Mouse (Mus musculus) forebrain, postnatal 0 days (tissue): Measurements from ENCODE around the gene Sf3a1. TPM values are rescaled to one million over a fixed set of nuclear protein-coding genes. Genes with fewer than 3 reads are reported as not detected.
A peak's percentile ranks its signal among the peaks of the same experiment; 100 is the strongest.

ENCODE experiments used
- ATAC-seq: fragments of 200-750 bp; cut with Nextera tagmentation; 2 replicates; pipeline ENCODE4 v1.8.0; 2017; ENCODE audit warnings: mild to moderate bottlenecking, moderate library complexity
- DNase-seq: peaks from one replicate; pipeline ENCODE4 v3.0.0-alpha.2; 2015
- H3K27ac ChIP-seq: fragments of 300-500 bp; sonication (generic); 2 replicates; pipeline ENCODE4 v1.5.1; 2014; ENCODE audit warnings: low read depth, mild to moderate bottlenecking, antibody characterized with exemption, low read length, moderate library complexity, mixed read lengths
- H3K27me3 ChIP-seq: fragments of 300-500 bp; sonication (generic); 2 replicates; pipeline ENCODE4 v1.6.1; 2014; ENCODE audit warnings: mild to moderate bottlenecking, low read length, mixed read lengths; ENCODE audit not compliant: insufficient read depth
- H3K36me3 ChIP-seq: fragments of 300-500 bp; sonication (generic); 2 replicates; pipeline ENCODE4 v1.6.1; 2014; ENCODE audit warnings: mild to moderate bottlenecking, moderate library complexity; ENCODE audit not compliant: insufficient read depth
- H3K4me1 ChIP-seq: fragments of 300-500 bp; sonication (generic); 2 replicates; pipeline ENCODE4 v1.6.1; 2014; ENCODE audit warnings: antibody characterized with exemption; ENCODE audit not compliant: insufficient read depth
- H3K4me2 ChIP-seq: fragments of 300-500 bp; sonication (generic); 2 replicates; pipeline ENCODE4 v1.6.1; 2014; ENCODE audit warnings: low read depth, mild to moderate bottlenecking, moderate library complexity
- H3K4me3 ChIP-seq: fragments of 300-500 bp; sonication (generic); 2 replicates; pipeline ENCODE4 v1.5.1; 2014; ENCODE audit warnings: low read depth, low read length, mixed read lengths
- H3K9ac ChIP-seq: fragments of 300-500 bp; sonication (generic); 2 replicates; pipeline ENCODE4 v1.6.1; 2014; ENCODE audit warnings: mild to moderate bottlenecking
- H3K9me3 ChIP-seq: fragments of 300-500 bp; sonication (generic); 2 replicates; pipeline ENCODE4 v1.6.1; 2016; ENCODE audit warnings: low read length
- CTCF ChIP-seq: sonication (generic); IDR thresholded peaks from 2 replicates; pipeline ENCODE4 v1.5.1; 2016; ENCODE audit warnings: antibody characterized with exemption, control low read depth, low read depth
- WGBS: fragments of 180-500 bp; shearing (Covaris S2); extraction: QIAGEN DNeasy Blood & Tissue Kit; methylation state at CpG from one replicate; pipeline ENCODE4 v1.1.7; 2014; 5-methylcytosine and 5-hydroxymethylcytosine counted together
- polyA plus RNA-seq: library from polyadenylated mRNA; unstranded; fragments of >200 nt; fragmentation: Nextera tagmentation; extraction: Ambion mirVana; gene quantifications from 2 replicates; pipeline ENCODE4 v1.2.1, GENCODE M21; 2015
- total RNA-seq: library from RNA; depleted of rRNA; stranded (reverse); fragments of >200 nt; gene quantifications from 2 replicates; pipeline ENCODE4 v1.2.3, GENCODE M21; 2014

Sf3a1 gene
- total and polyA plus RNA-seq, 2 experiments from 2014 or later, result 34.6 to 54.4 TPM

- Histone ChIP-seq H3K27ac (no peak overlapping the region), H3K9ac (no peak overlapping the region), H3K4me2 (no peak overlapping the region), H3K27me3 (no peaks in the 10 kb centered on the region; the same call in 1 of the 2 replicates), H3K4me1 (peaks cover 17% of the 10 kb centered on the region), H3K4me3 (no peak overlapping the region), H3K36me3 (no peaks in the 10 kb centered on the region; the same call in 1 of the 2 replicates), H3K9me3 (no peaks in the 10 kb centered on the region)
- DNase-seq (peak; percentile 11), ATAC-seq (no peak)
- 51% methylated on average over 11 of the region's 11 CpGs for WGBS
- TF ChIP-seq CTCF, result no peak
Measured at GRCm38 (mm10) chr11:4116458-4117141, 43.5 kb upstream of the Sf3a1 start.

GRCm38 (mm10) chr11:4117372-4118071, 42.6 kb upstream of the Sf3a1 start:
- Histone ChIP-seq H3K36me3 (no peaks in the 10 kb centered on the region; the same call in 1 of the 2 replicates), H3K27me3 (no peaks in the 10 kb centered on the region; the same call in 1 of the 2 replicates), H3K4me3 (peak overlapping the region; percentile 54), H3K9ac (peak overlapping the region; percentile 73), H3K27ac (no peak overlapping the region), H3K4me1 (peaks cover 17% of the 10 kb centered on the region), H3K4me2 (peak overlapping the region; percentile 97), H3K9me3 (no peaks in the 10 kb centered on the region)
- TF ChIP-seq CTCF, result no peak; the same call in 1 of the 2 replicates
- ATAC-seq, result peak; percentile 37; the same call in 1 of the 2 replicates
- 28% methylated on average over 3 of the region's 3 CpGs for WGBS
- peak; percentile 18 for DNase-seq

- Histone ChIP-seq H3K36me3 (no peaks in the 10 kb centered on the region; the same call in 1 of the 2 replicates), H3K4me2 (peak overlapping the region; percentile 97), H3K4me3 (peak overlapping the region; percentile 54), H3K27ac (no peak overlapping the region), H3K27me3 (no peaks in the 10 kb centered on the region; the same call in 1 of the 2 replicates), H3K9me3 (no peaks in the 10 kb centered on the region), H3K9ac (peak overlapping the region; percentile 73), H3K4me1 (peaks cover 17% of the 10 kb centered on the region)
- no peak for TF ChIP-seq CTCF
- ATAC-seq (peak; percentile 78), DNase-seq (peak; percentile 77)
- WGBS, result 3% methylated on average over 41 of the region's 41 CpGs
Measured at GRCm38 (mm10) chr11:4118081-4118921, 41.8 kb upstream of the Sf3a1 start.

- Histone ChIP-seq H3K4me2 (no peak overlapping the region), H3K9ac (no peak overlapping the region), H3K9me3 (no peaks in the 10 kb centered on the region), H3K36me3 (no peaks in the 10 kb centered on the region), H3K4me1 (peaks cover 17% of the 10 kb centered on the region), H3K4me3 (no peak overlapping the region), H3K27me3 (no peaks in the 10 kb centered on the region; the same call in 1 of the 2 replicates), H3K27ac (no peak overlapping the region)
- TF ChIP-seq CTCF, result no peak
- ATAC-seq, result no peak
- no peak for DNase-seq
- WGBS, result 89% methylated on average over 5 of the region's 5 CpGs
Measured at GRCm38 (mm10) chr11:4119635-4120034, 40.5 kb upstream of the Sf3a1 start.

- DNase-seq (no peak), ATAC-seq (no peak)
- H3K9ac ChIP-seq, result no peak overlapping the region
- no peak overlapping the region for H3K27ac ChIP-seq
- no peaks in the 10 kb centered on the region; the same call in 1 of the 2 replicates for H3K27me3 ChIP-seq
- H3K9me3 ChIP-seq, result 0 out of 2 replicates have a peak, but pooled peaks cover 4% of the 10 kb centered on the region
- peaks cover 17% of the 10 kb centered on the region for H3K4me1 ChIP-seq
- no peaks in the 10 kb centered on the region for H3K36me3 ChIP-seq
- TF ChIP-seq CTCF, result no peak
- 84% methylated on average over 3 of the region's 3 CpGs for WGBS
- no peak overlapping the region for H3K4me3 ChIP-seq
- no peak overlapping the region for H3K4me2 ChIP-seq
Measured at GRCm38 (mm10) chr11:4121691-4122090, 38.5 kb upstream of the Sf3a1 start.

- no peak for ATAC-seq
- Histone ChIP-seq H3K27ac (no peak overlapping the region), H3K9ac (no peak overlapping the region), H3K4me1 (peaks cover 12% of the 10 kb centered on the region), H3K4me2 (no peak overlapping the region), H3K4me3 (no peak overlapping the region), H3K27me3 (no peaks in the 10 kb centered on the region; the same call in 1 of the 2 replicates), H3K36me3 (no peaks in the 10 kb centered on the region), H3K9me3 (0 out of 2 replicates have a peak, but pooled peaks cover 4% of the 10 kb centered on the region)
- WGBS, result 85% methylated on average over 5 of the region's 5 CpGs
- no peak for DNase-seq
- no peak for TF ChIP-seq CTCF
Measured at GRCm38 (mm10) chr11:4122226-4122625, 37.9 kb upstream of the Sf3a1 start.
